Mouse (Mus musculus): ENCODE results near the gene Dlgap5. TPM values are rescaled to one million over a fixed set of nuclear protein-coding genes. Genes with fewer than 3 reads are reported as not detected.

Gene Dlgap5
- polyA plus RNA-seq, 1 experiment from 2014 or later = 4.4 TPM

DNA sequence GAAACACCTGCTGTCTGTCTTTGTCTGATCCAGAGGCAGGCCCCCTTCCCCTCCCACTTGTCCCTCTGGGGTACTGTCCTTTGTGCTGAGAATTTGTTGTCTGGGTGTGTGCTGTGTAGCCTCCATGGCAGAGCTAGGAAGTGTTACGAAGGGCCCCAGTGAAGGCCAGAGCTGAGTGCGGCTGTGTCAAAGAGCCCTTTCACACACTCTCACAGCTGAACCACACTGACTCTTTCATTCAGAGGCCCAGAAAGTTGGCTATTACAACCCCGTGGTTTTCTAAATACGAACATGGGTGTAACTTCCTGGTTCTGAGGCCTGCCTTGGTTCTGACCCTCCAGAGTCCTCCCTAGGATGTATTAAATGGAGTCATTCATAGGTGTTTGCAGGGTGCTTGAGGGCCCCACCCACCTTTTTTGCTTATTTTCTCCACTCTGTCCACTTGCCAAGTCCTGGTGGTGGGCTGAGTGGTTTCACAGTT lies 76.4 kb downstream of the Dlgap5 start:
- Histone ChIP-seq H3K4me1 (no peaks in the 10 kb centered on the region), H3K27ac (replicated peaks) (0 out of 2 replicates have a peak overlapping the region, but pooled peaks have one; percentile 33), H3K4me3 (replicated peaks) (no peak overlapping the region), H3K36me3 (no peaks in the 10 kb centered on the region), H3K9me3 (replicated peaks) (no peaks in the 10 kb centered on the region), H3K4me2 (no peak overlapping the region), H3K27me3 (replicated peaks) (no peaks in the 10 kb centered on the region), H3K9ac (replicated peaks) (no peak overlapping the region)
- 49% methylated on average over 4 of the region's 4 CpGs for WGBS
- ATAC-seq (ENCODE audit: low FRiP score) = peak; percentile 45; the same call in 1 of the 2 replicates

- H3K27ac ChIP-seq (replicated peaks) = no peak overlapping the region
- H3K4me1 ChIP-seq = no peaks in the 10 kb centered on the region
- ATAC-seq (ENCODE audit: low FRiP score) = no peak
- no peaks in the 10 kb centered on the region for H3K9me3 ChIP-seq (replicated peaks)
- WGBS = 89% methylated on average over 10 of the region's 10 CpGs
- no peak overlapping the region for H3K4me2 ChIP-seq
- no peaks in the 10 kb centered on the region for H3K36me3 ChIP-seq
- H3K4me3 ChIP-seq (replicated peaks) = no peak overlapping the region
- H3K27me3 ChIP-seq (replicated peaks) = no peaks in the 10 kb centered on the region
- no peak overlapping the region for H3K9ac ChIP-seq (replicated peaks)
Observed at GRCm38 (mm10) chr14:47340231-47340925, 77.8 kb downstream of the Dlgap5 start.

Other genes starting within 250 kb of the Dlgap5 start
- gene Gch1, start 229.0 kb downstream of the Dlgap5 start, polyA plus RNA-seq (2015; fragmentation: Nextera tagmentation; extraction: Ambion mirVana) = 2.5 and 4.7 TPM in 2 replicates
- gene Wdhd1, start 141.6 kb downstream of the Dlgap5 start, polyA plus RNA-seq (2015; fragmentation: Nextera tagmentation; extraction: Ambion mirVana) = 11.5 and 18.4 TPM in 2 replicates
- 1.8 and 2.0 TPM in 2 replicates for gene Socs4, start 141.5 kb downstream of the Dlgap5 start, polyA plus RNA-seq (2015; fragmentation: Nextera tagmentation; extraction: Ambion mirVana)
- 35.6 and 41.6 TPM in 2 replicates for gene Mapk1ip1l, start 120.1 kb downstream of the Dlgap5 start, polyA plus RNA-seq (2015; fragmentation: Nextera tagmentation; extraction: Ambion mirVana)
- 5.0 and 9.7 TPM in 2 replicates for gene Lgals3, start 50.7 kb downstream of the Dlgap5 start, polyA plus RNA-seq (2015; fragmentation: Nextera tagmentation; extraction: Ambion mirVana)
- gene Fbxo34, start 32.0 kb upstream of the Dlgap5 start, polyA plus RNA-seq (2015; fragmentation: Nextera tagmentation; extraction: Ambion mirVana) = 30.9 and 32.3 TPM in 2 replicates
- 17.1 and 18.1 TPM in 2 replicates for gene Atg14, start 152.2 kb upstream of the Dlgap5 start, polyA plus RNA-seq (2015; fragmentation: Nextera tagmentation; extraction: Ambion mirVana)
- 59.1 and 64.5 TPM in 2 replicates for gene Ktn1, start 230.0 kb upstream of the Dlgap5 start, polyA plus RNA-seq (2015; fragmentation: Nextera tagmentation; extraction: Ambion mirVana)

Data from neural tube, embryonic 15.5 days (tissue).